Mouse (Mus musculus): ENCODE results near the gene Grhl3. TPM values are rescaled to one million over a fixed set of nuclear protein-coding genes. Genes with fewer than 3 reads are reported as not detected.
"Not testable (repeated sequence)": the region's sequence is repeated elsewhere in the genome, so short reads cannot be mapped to it uniquely, and the experiment has no call there.

Gene Grhl3
- not detected in 2 replicates for total RNA-seq (2015)
- not detected in 2 replicates for total RNA-seq (2017)

- 0 out of 2 replicates have a peak, but pooled peaks have one; percentile 10 for ATAC-seq (replicated peaks; ENCODE audit: poor library complexity)
Observed at GRCm38 (mm10) chr4:135573251-135573808, at the start of gene Grhl3. TSS of gene Grhl3 (minus strand) at chr4:135573630.

- no peak for ATAC-seq (replicated peaks; ENCODE audit: poor library complexity)
Observed at GRCm38 (mm10) chr4:135622290-135622689, 48.9 kb upstream of the Grhl3 start.

- ATAC-seq (replicated peaks; ENCODE audit: poor library complexity): no peak
Observed at GRCm38 (mm10) chr4:135620461-135620860, 47.0 kb upstream of the Grhl3 start.

GRCm38 (mm10) chr4:135617783-135618470 is 44.5 kb upstream of the Grhl3 start:
- ATAC-seq (replicated peaks; ENCODE audit: poor library complexity): peak; percentile 48; the same call in 1 of the 2 replicates

GRCm38 (mm10) chr4:135617038-135617437 is 43.6 kb upstream of the Grhl3 start:
- no peak for ATAC-seq (replicated peaks; ENCODE audit: poor library complexity)

- ATAC-seq (replicated peaks; ENCODE audit: poor library complexity): not testable (repeated sequence)
Observed at GRCm38 (mm10) chr4:135615307-135615706, 41.9 kb upstream of the Grhl3 start.

- ATAC-seq (replicated peaks; ENCODE audit: poor library complexity): no peak
Observed at GRCm38 (mm10) chr4:135609986-135610385, 36.6 kb upstream of the Grhl3 start.

- ATAC-seq (replicated peaks; ENCODE audit: poor library complexity): no peak
Observed at GRCm38 (mm10) chr4:135607979-135608885, 34.8 kb upstream of the Grhl3 start.

GRCm38 (mm10) chr4:135606271-135606670 is 32.8 kb upstream of the Grhl3 start:
- ATAC-seq (replicated peaks; ENCODE audit: poor library complexity): no peak

GRCm38 (mm10) chr4:135601530-135601929 is 28.1 kb upstream of the Grhl3 start:
- no peak for ATAC-seq (replicated peaks; ENCODE audit: poor library complexity)

GRCm38 (mm10) chr4:135599497-135600182 is 26.2 kb upstream of the Grhl3 start:
- no peak for ATAC-seq (replicated peaks; ENCODE audit: poor library complexity)

GRCm38 (mm10) chr4:135598998-135599397 is 25.6 kb upstream of the Grhl3 start:
- no peak for ATAC-seq (replicated peaks; ENCODE audit: poor library complexity)

- ATAC-seq (replicated peaks; ENCODE audit: poor library complexity): no peak
Observed at GRCm38 (mm10) chr4:135597571-135597970, 24.1 kb upstream of the Grhl3 start.

GRCm38 (mm10) chr4:135595943-135596342 is 22.5 kb upstream of the Grhl3 start:
- no peak for ATAC-seq (replicated peaks; ENCODE audit: poor library complexity)

GRCm38 (mm10) chr4:135591610-135592304 is 18.3 kb upstream of the Grhl3 start:
- ATAC-seq (replicated peaks; ENCODE audit: poor library complexity): no peak

GRCm38 (mm10) chr4:135591086-135591485 is 17.7 kb upstream of the Grhl3 start:
- no peak for ATAC-seq (replicated peaks; ENCODE audit: poor library complexity)

GRCm38 (mm10) chr4:135584838-135585237 is 11.4 kb upstream of the Grhl3 start:
- no peak for ATAC-seq (replicated peaks; ENCODE audit: poor library complexity)

GRCm38 (mm10) chr4:135581222-135581910 is 7.9 kb upstream of the Grhl3 start:
- no peak for ATAC-seq (replicated peaks; ENCODE audit: poor library complexity)

- no peak for ATAC-seq (replicated peaks; ENCODE audit: poor library complexity)
Observed at GRCm38 (mm10) chr4:135579695-135580094, 6.3 kb upstream of the Grhl3 start.

GRCm38 (mm10) chr4:135578490-135578889 is 5.1 kb upstream of the Grhl3 start:
- ATAC-seq (replicated peaks; ENCODE audit: poor library complexity): no peak

Measured in megakaryocyte progenitor cell, adult 5-6 weeks (primary cell).